Mouse (Mus musculus): ENCODE measurements around the gene Optc.

Optc gene

GRCm38 (mm10) chr1:133907949-133908658 lies at the start of gene Optc:
Gene Optc (minus strand): TSS chr1:133907999.
- peak; percentile 22 for DNase-seq (ENCODE audit: low spot score)

- DNase-seq (ENCODE audit: low spot score), result no peak
These were observed 46.2 kb upstream of the Optc start for GRCm38 (mm10) chr1:133954009-133954408.

GRCm38 (mm10) chr1:133953261-133953742 lies 45.5 kb upstream of the Optc start:
- DNase-seq (ENCODE audit: low spot score), result no peak

GRCm38 (mm10) chr1:133951598-133951997 lies 43.8 kb upstream of the Optc start:
- DNase-seq (ENCODE audit: low spot score), result no peak

GRCm38 (mm10) chr1:133950061-133950782 lies 42.4 kb upstream of the Optc start:
- no peak for DNase-seq (ENCODE audit: low spot score)

GRCm38 (mm10) chr1:133945106-133945505 lies 37.3 kb upstream of the Optc start:
- no peak for DNase-seq (ENCODE audit: low spot score)

GRCm38 (mm10) chr1:133941904-133942303 lies 34.1 kb upstream of the Optc start:
- no peak for DNase-seq (ENCODE audit: low spot score)

GRCm38 (mm10) chr1:133941158-133941860 lies 33.5 kb upstream of the Optc start:
- no peak for DNase-seq (ENCODE audit: low spot score)

- no peak for DNase-seq (ENCODE audit: low spot score)
These were observed 32.8 kb upstream of the Optc start for GRCm38 (mm10) chr1:133940481-133941092.

GRCm38 (mm10) chr1:133939708-133940107 lies 31.9 kb upstream of the Optc start:
- no peak for DNase-seq (ENCODE audit: low spot score)

GRCm38 (mm10) chr1:133936169-133936568 lies 28.4 kb upstream of the Optc start:
- no peak for DNase-seq (ENCODE audit: low spot score)

GRCm38 (mm10) chr1:133934354-133934963 lies 26.7 kb upstream of the Optc start:
- DNase-seq (ENCODE audit: low spot score), result no peak

- no peak for DNase-seq (ENCODE audit: low spot score)
These were observed 25.7 kb upstream of the Optc start for GRCm38 (mm10) chr1:133933301-133934195.

GRCm38 (mm10) chr1:133929980-133930379 lies 22.2 kb upstream of the Optc start:
- no peak for DNase-seq (ENCODE audit: low spot score)

GRCm38 (mm10) chr1:133925223-133925622 lies 17.4 kb upstream of the Optc start:
- DNase-seq (ENCODE audit: low spot score), result no peak

GRCm38 (mm10) chr1:133924141-133924875 lies 16.5 kb upstream of the Optc start:
- no peak for DNase-seq (ENCODE audit: low spot score)

GRCm38 (mm10) chr1:133923071-133923470 lies 15.3 kb upstream of the Optc start:
- DNase-seq (ENCODE audit: low spot score), result no peak

- DNase-seq (ENCODE audit: low spot score), result no peak
These were observed 13.5 kb upstream of the Optc start, which contains the start of gene Prelp for GRCm38 (mm10) chr1:133921304-133921751. Gene Prelp (minus strand): TSS chr1:133921414.

- no peak for DNase-seq (ENCODE audit: low spot score)
These were observed 13.1 kb upstream of the Optc start for GRCm38 (mm10) chr1:133920876-133921275.

GRCm38 (mm10) chr1:133920401-133920800 lies 12.6 kb upstream of the Optc start:
- DNase-seq (ENCODE audit: low spot score), result no peak
